Mouse (Mus musculus): ENCODE data around the gene Ccl24.

DNA sequence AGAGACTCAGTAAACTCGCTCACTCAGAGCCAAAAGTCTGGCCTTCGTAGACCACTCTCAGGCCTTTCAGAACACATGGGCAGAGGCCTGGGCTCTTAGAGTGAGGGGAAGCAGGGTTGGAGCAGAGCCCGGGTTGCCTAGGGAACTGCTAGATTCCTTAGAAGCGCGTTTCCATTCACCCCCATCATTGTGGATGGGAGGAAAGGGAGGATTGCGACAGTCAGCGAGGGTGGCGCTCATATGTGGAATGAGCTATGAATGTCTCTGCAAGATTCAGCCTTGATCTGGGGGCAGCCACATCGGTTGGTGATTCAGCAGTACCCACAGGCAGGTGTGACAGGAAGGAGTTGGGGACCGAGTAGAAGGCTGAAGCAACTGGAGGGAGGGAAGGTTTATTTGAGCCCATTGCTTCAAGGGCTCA, 6.5 kb upstream of the Ccl24 start:
- TF ChIP-seq CTCF (IDR thresholded peaks at IDR 0.05) (no peak), EP300 (IDR thresholded peaks at IDR 0.05) (no peak)
